Mouse (Mus musculus) CH12.LX (cell line): ENCODE measurements at regions not wholly inside any gene's neighbourhood (a gene's known extent, or its start where the extent isn't known, plus 50 kb on each side); places are given as distances from the start of the nearest gene placed in this dataset.

Source experiments
- DNase-seq: peaks from one replicate; pipeline ENCODE4 v3.0.0-alpha.2; 2013; ENCODE audit errors: extremely low read depth
- H3K27ac ChIP-seq: 2 replicates; pipeline ENCODE4 v1.5.1; 2012; ENCODE audit warnings: low read depth, mild to moderate bottlenecking, control low read depth, moderate library complexity; ENCODE audit not compliant: insufficient read depth
- H3K27me3 ChIP-seq: replicated peaks from 2 replicates; pipeline ENCODE3; 2012; ENCODE audit warnings: inconsistent platforms
- H3K36me3 ChIP-seq, 2 experiments: replicated peaks in 1 of 2; 2 replicates each; pipeline versions ENCODE3 to v1.6.1; 2012; ENCODE audit warnings: inconsistent platforms in 1 of 2, low read length in 1 of 2, mild to moderate bottlenecking in 1 of 2, mixed read lengths in 1 of 2, moderate library complexity in 1 of 2; ENCODE audit not compliant: control insufficient read depth in 1 of 2, insufficient read depth in 1 of 2
- H3K4me1 ChIP-seq, 2 experiments: 2 replicates each; pipeline ENCODE4 v1.6.1; 2012; ENCODE audit warnings: inconsistent platforms in 1 of 2, moderate library complexity in 1 of 2; ENCODE audit not compliant: insufficient read depth in 2 of 2, control insufficient read depth in 1 of 2
- H3K4me2 ChIP-seq: 2 replicates; pipeline ENCODE4 v1.6.1; 2012; ENCODE audit warnings: low read depth, mild to moderate bottlenecking, control low read depth; ENCODE audit not compliant: poor library complexity, insufficient read depth, severe bottlenecking
- H3K4me3 ChIP-seq, 3 experiments: fragments of 150-350 bp in 1 of 3; sonication (generic) in 1 of 3; replicated peaks in 1 of 3; 2 replicates each; pipeline versions ENCODE3 to v1.5.1; 2011 to 2012; ENCODE audit warnings: low read depth in 2 of 3, low read length in 2 of 3, mild to moderate bottlenecking in 2 of 3, moderate library complexity in 2 of 3, control low read depth in 1 of 3, improper control_type of control experiment in 1 of 3, inconsistent platforms in 1 of 3, mixed read lengths in 1 of 3; ENCODE audit not compliant: poor library complexity in 1 of 3
- H3K79me2 ChIP-seq: replicated peaks from 2 replicates; pipeline ENCODE4 v1.6.1; 2012; ENCODE audit warnings: mild to moderate bottlenecking, moderate library complexity; ENCODE audit not compliant: control insufficient read depth, poor library complexity, insufficient read depth, severe bottlenecking; ENCODE audit errors: extremely low read depth
- H3K9ac ChIP-seq: 2 replicates; pipeline ENCODE4 v1.6.1; 2012; ENCODE audit warnings: low read depth, mild to moderate bottlenecking, control low read depth, moderate library complexity; ENCODE audit not compliant: insufficient read depth
- H3K9me3 ChIP-seq: replicated peaks from 2 replicates; pipeline ENCODE3; 2012; ENCODE audit warnings: low read length, inconsistent platforms, mixed read lengths
- BHLHE40 ChIP-seq: IDR thresholded peaks from 2 replicates; pipeline ENCODE4 v1.6.1; 2011; ENCODE audit warnings: mild to moderate bottlenecking, low read depth, low read length, improper control_type of control experiment
- CHD1 ChIP-seq: IDR thresholded peaks from 2 replicates; pipeline ENCODE4 v1.6.1; 2012; ENCODE audit warnings: low read depth, low read length, improper control_type of control experiment, inconsistent platforms
- CHD2 ChIP-seq: IDR thresholded peaks from 2 replicates; pipeline ENCODE4 v1.6.1; 2011; ENCODE audit warnings: low read length, improper control_type of control experiment
- CTCF ChIP-seq, 2 experiments: IDR thresholded peaks in 1 of 2; conservative IDR thresholded peaks in 1 of 2; 2 replicates each; pipeline ENCODE4 v1.5.1; 2011 to 2012; ENCODE audit warnings: low read depth in 2 of 2, low read length in 2 of 2, improper control_type of control experiment in 1 of 2, inconsistent platforms in 1 of 2, mild to moderate bottlenecking in 1 of 2, moderate library complexity in 1 of 2
- ELF1 ChIP-seq: IDR thresholded peaks from 2 replicates; pipeline ENCODE4 v1.6.1; 2014; ENCODE audit warnings: low read depth, mild to moderate bottlenecking, inconsistent platforms, low read length, improper control_type of control experiment
- ETS1 ChIP-seq: conservative IDR thresholded peaks from 2 replicates; pipeline ENCODE4 v1.6.1; 2012; ENCODE audit warnings: low read depth, mild to moderate bottlenecking, inconsistent platforms, low read length, improper control_type of control experiment, moderate library complexity
- HCFC1 ChIP-seq: IDR thresholded peaks from 2 replicates; pipeline ENCODE4 v1.6.1; 2012; ENCODE audit warnings: low read depth, mild to moderate bottlenecking, inconsistent platforms, low read length, improper control_type of control experiment
- IRF4 ChIP-seq: IDR thresholded peaks from 2 replicates; pipeline ENCODE4 v1.6.1; 2014; ENCODE audit warnings: low read depth, mild to moderate bottlenecking, inconsistent platforms, low read length, improper control_type of control experiment
- JUN ChIP-seq: IDR thresholded peaks from 2 replicates; pipeline ENCODE4 v1.6.1; 2011; ENCODE audit warnings: low read depth, mild to moderate bottlenecking, low read length, improper control_type of control experiment, moderate library complexity; ENCODE audit not compliant: insufficient read depth
- JUND ChIP-seq: conservative IDR thresholded peaks from 2 replicates; pipeline ENCODE4 v1.6.1; 2011; ENCODE audit warnings: low read depth, low read length, improper control_type of control experiment
- MAZ ChIP-seq: IDR thresholded peaks from 2 replicates; pipeline ENCODE4 v1.6.1; 2012; ENCODE audit warnings: low read depth, mild to moderate bottlenecking, inconsistent platforms, low read length, improper control_type of control experiment, moderate library complexity
- MXI1 ChIP-seq: IDR thresholded peaks from 2 replicates; pipeline ENCODE4 v1.6.1; 2011; ENCODE audit warnings: mild to moderate bottlenecking, low read depth, low read length, improper control_type of control experiment
- MYC ChIP-seq: IDR thresholded peaks from 2 replicates; pipeline ENCODE4 v1.6.1; 2011; ENCODE audit warnings: low read depth, mild to moderate bottlenecking, improper control_type of control experiment, low read length
- POLR2A ChIP-seq: IDR thresholded peaks from 2 replicates; pipeline ENCODE4 v1.6.1; 2011; ENCODE audit warnings: low read depth, mild to moderate bottlenecking, improper control_type of control experiment, low read length
- SIN3A ChIP-seq: IDR thresholded peaks from 2 replicates; pipeline ENCODE4 v1.6.1; 2012; ENCODE audit warnings: low read length, improper control_type of control experiment, inconsistent platforms
- SMC3 ChIP-seq: IDR thresholded peaks from 2 replicates; pipeline ENCODE4 v1.6.1; 2011; ENCODE audit warnings: low read depth, low read length, improper control_type of control experiment
- TCF12 ChIP-seq: IDR thresholded peaks from 2 replicates; pipeline ENCODE4 v1.6.1; 2014; ENCODE audit warnings: low read depth, mild to moderate bottlenecking, inconsistent platforms, low read length, improper control_type of control experiment
- USF1 ChIP-seq: IDR thresholded peaks from 2 replicates; pipeline ENCODE4 v1.6.1; 2014; ENCODE audit warnings: low read depth, mild to moderate bottlenecking, inconsistent platforms, low read length, improper control_type of control experiment
- ZC3H11A ChIP-seq: IDR thresholded peaks from 2 replicates; pipeline ENCODE4 v1.6.1; 2012; ENCODE audit warnings: low read depth, mild to moderate bottlenecking, inconsistent platforms, low read length, improper control_type of control experiment
- ZNF384 ChIP-seq: IDR thresholded peaks from 2 replicates; pipeline ENCODE4 v1.6.1; 2012; ENCODE audit warnings: low read depth, low read length, improper control_type of control experiment, inconsistent platforms
- dilution Hi-C: fragments of 300-500 bp; cut with MboI; formaldehyde crosslinking; loops from 2 replicates; pipeline ENCODE4 v1.14.3; 2020; ENCODE audit warnings: low sequenced_read_pairs; ENCODE audit not compliant: extremely low pct_unique_long_range_greater_than_20kb, extremely low pct_ligation_motif_present
- in situ Hi-C: fragments of 300-500 bp; cut with MboI; formaldehyde crosslinking; loops from 3 replicates; pipeline ENCODE4 v1.14.3; 2019; ENCODE audit warnings: low sequenced_read_pairs, low pct_ligation_motif_present, low pct_unique_long_range_greater_than_20kb, mixed read lengths

DNA sequence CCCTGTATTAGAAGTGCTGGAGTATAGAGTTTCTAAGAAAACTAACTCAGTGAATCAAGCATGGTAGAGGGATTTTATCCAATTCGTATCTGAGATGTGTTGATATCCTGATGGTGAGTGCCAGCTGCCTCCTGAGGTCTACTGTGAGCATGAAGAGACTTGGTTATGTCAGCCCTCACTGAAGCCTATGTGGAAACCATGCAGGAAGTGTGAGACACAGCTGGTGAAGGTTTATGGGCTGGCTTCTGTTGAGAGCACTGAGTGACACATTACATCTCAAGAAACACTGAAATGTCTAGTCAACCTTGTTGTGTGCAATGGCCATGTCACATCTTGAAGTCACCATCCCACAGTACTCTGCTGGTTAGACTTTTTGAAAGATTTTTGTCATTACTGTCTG lies 104.6 kb downstream of the Psmg1 start:
- Histone ChIP-seq H3K27ac (no peak overlapping the region), H3K36me3 (no peaks in the 10 kb centered on the region)
- no peak for TF ChIP-seq CTCF (conservative IDR thresholded peaks at IDR 0.05 in 1 of 2, IDR thresholded peaks at IDR 0.05 in 1 of 2; ENCODE audit: low read depth in 2 of 2, low read length in 2 of 2)
- TF ChIP-seq, all 38 proteins: peak for 0
- H3K4me3 ChIP-seq, result no peak overlapping the region
- H3K79me2 ChIP-seq, result no peaks in the 10 kb centered on the region
- H3K4me1 ChIP-seq, result no peaks in the 10 kb centered on the region
- no peaks in the 10 kb centered on the region for H3K27me3 ChIP-seq
- no peak for DNase-seq
- no peak overlapping the region for H3K4me2 ChIP-seq
- no peak overlapping the region for H3K9ac ChIP-seq
- no peaks in the 10 kb centered on the region for H3K9me3 ChIP-seq
- dilution Hi-C loops (no loop called here), in situ Hi-C loops (no loop called here)

DNA sequence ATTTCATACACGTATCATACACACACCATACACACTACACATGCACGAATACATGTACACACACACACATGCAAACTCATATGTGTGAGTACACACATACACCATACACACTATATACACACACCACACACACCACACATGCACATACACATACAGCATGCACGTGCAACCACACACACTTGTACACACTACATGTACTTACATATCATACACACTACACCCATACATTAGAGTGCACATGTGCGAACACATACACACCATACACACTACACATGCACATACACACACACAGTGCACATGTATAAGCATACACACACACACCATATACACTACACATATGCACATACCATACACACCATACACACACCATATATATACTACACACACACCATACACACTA lies 117.5 kb downstream of the Psmg1 start:
- dilution Hi-C loops, result no loop called here
- H3K36me3 ChIP-seq, result peaks cover 0 to 5% of the 10 kb centered on the region in 2 experiments
- in situ Hi-C loops, result no loop called here
- no peaks in the 10 kb centered on the region for H3K79me2 ChIP-seq
- no peak for DNase-seq
- no peak overlapping the region for H3K27ac ChIP-seq
- no peak overlapping the region for H3K9ac ChIP-seq
- H3K9me3 ChIP-seq, result no peaks in the 10 kb centered on the region
- no peak overlapping the region for H3K4me2 ChIP-seq
- no peaks in the 10 kb centered on the region for H3K27me3 ChIP-seq
- TF ChIP-seq IRF4, result no peak
- TF ChIP-seq, all 38 proteins: peak for 0
- H3K4me3 ChIP-seq, result peak overlapping the region in 1 of 3 experiments; percentile 8
- peaks cover 18 to 24% of the 10 kb centered on the region in 2 experiments for H3K4me1 ChIP-seq

DNA sequence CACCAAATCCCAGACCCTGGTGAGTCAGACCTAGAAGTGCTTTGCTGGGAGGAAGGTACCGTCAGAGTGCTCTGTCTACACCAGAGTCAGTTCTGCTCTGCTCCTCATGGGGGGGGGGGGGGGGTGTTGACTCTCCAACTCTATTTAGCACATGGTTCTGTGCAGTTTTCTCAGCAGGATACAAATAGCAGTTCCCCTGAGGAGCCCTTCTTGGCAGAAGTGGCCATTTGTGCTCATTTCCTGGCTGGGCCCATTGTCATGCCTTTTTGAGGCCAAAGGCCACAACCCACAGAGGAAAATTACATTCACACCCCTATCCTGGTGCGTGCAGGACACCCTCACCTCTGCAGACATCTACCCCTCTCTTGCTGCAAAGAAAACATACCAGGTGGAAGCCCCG lies 118.3 kb downstream of the Psmg1 start:
- H3K27ac ChIP-seq, result no peak overlapping the region

DNA sequence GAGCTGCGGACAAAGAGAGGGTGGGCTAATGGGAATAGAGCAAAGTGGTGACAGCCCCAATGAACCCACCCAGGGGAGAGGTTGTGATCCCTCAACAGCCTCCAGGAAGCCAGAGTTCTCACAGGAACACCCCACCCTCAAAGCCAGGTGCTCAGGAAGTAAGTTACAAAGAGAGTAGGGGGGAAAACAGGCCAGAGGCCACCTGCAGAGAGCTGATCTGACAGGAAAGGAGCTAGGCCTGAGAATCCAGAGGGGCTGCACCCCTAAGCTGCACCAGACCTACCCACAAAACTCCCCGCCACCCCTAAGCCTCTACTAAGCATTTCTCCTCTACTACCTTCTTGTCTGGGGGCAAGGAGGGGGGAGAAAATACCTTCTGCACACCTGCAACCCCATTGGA lies 120.5 kb downstream of the Psmg1 start:
- Histone ChIP-seq H3K27me3 (no peaks in the 10 kb centered on the region), H3K4me2 (no peak overlapping the region), H3K9ac (no peak overlapping the region), H3K36me3 (peaks cover 0 to 5% of the 10 kb centered on the region in 2 experiments), H3K4me1 (peaks cover 18 to 32% of the 10 kb centered on the region in 2 experiments), H3K27ac (no peak overlapping the region), H3K4me3 (no peak overlapping the region), H3K79me2 (no peaks in the 10 kb centered on the region), H3K9me3 (no peaks in the 10 kb centered on the region)
- dilution Hi-C loops, result no loop called here
- DNase-seq, result no peak
- in situ Hi-C loops, result no loop called here
- TF ChIP-seq JUND (no peak), ZNF384 (no peak), SMC3 (no peak), MYC (no peak), BHLHE40 (no peak), CHD1 (no peak), CHD2 (no peak), HCFC1 (no peak), ELF1 (no peak), SIN3A (no peak), MAZ (no peak), USF1 (no peak), ETS1 (no peak), POLR2A (no peak)
- TF ChIP-seq, all 38 proteins: peak for 0

More for the DNA sequence above, 118.3 kb downstream of the Psmg1 start:
- Histone ChIP-seq H3K79me2 (no peaks in the 10 kb centered on the region), H3K4me2 (no peak overlapping the region), H3K9ac (no peak overlapping the region), H3K27me3 (no peaks in the 10 kb centered on the region), H3K4me1 (peaks cover 18 to 24% of the 10 kb centered on the region in 2 experiments), H3K36me3 (peaks cover 0 to 5% of the 10 kb centered on the region in 2 experiments), H3K4me3 (no peak overlapping the region), H3K9me3 (no peaks in the 10 kb centered on the region)
- in situ Hi-C loops (no loop called here), dilution Hi-C loops (no loop called here)
- no peak for DNase-seq
- TF ChIP-seq IRF4 (no peak), TCF12 (no peak), USF1 (no peak), ZC3H11A (no peak), JUN (no peak), BHLHE40 (no peak), MXI1 (no peak), JUND (no peak)
